Mouse (Mus musculus) bone marrow macrophage, adult 2 months (primary cell): ENCODE measurements around the gene Klf12.

Experiments
- CTCF ChIP-seq: IDR thresholded peaks from 2 replicates; pipeline ENCODE4 v1.5.1; 2012; ENCODE audit warnings: low read depth, mild to moderate bottlenecking, low read length, moderate library complexity
- POLR2A ChIP-seq: IDR thresholded peaks from 2 replicates; pipeline ENCODE4 v1.6.1; 2012; ENCODE audit warnings: mild to moderate bottlenecking, low read depth, low read length, borderline replicate concordance

- TF ChIP-seq CTCF (no peak), POLR2A (no peak)
Observed at GRCm38 (mm10) chr14:100147666-100148065, 136.8 kb downstream of the Klf12 start.
